Mouse (Mus musculus) CD4-positive helper T cell, adult 2 months (primary cell): ENCODE results near the gene Fam186a.
A peak's percentile ranks its signal among the peaks of the same experiment; 100 is the strongest.
"Not testable (repeated sequence)": the region's sequence is repeated elsewhere in the genome, so short reads cannot be mapped to it uniquely, and the experiment has no call there.

Source experiments
- DNase-seq: peaks from one replicate; pipeline ENCODE4 v3.0.0-alpha.2; 2012; ENCODE audit warnings: low read depth, missing footprints, low spot score

The Fam186a gene

GRCm38 (mm10) chr15:99966961-99967360, at the start of gene Fam186a:
Gene Fam186a (minus strand): TSS chr15:99967061.
- DNase-seq, result no peak

DNA sequence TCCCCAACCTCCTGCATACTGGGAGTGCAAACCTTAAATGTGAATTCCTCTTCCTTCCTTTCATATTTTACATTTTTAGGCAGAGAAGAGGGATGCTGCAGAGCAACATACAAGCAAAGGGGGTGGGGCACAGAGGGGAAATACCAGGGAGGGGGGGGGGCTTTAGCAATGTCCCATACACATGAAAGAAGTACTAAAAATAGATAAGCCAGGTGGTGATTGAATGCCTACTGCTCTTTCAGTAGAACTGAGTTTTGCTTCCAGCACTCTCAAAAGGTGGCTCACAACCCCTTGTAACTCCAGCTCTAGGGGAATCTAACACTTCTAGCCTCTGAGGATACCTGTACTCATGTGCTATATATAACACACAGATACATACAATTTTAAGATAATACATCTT, 39.3 kb upstream of the Fam186a start:
- DNase-seq, result no peak

- DNase-seq, result no peak
Measured at GRCm38 (mm10) chr15:100004677-100005273, 37.9 kb upstream of the Fam186a start.

DNA sequence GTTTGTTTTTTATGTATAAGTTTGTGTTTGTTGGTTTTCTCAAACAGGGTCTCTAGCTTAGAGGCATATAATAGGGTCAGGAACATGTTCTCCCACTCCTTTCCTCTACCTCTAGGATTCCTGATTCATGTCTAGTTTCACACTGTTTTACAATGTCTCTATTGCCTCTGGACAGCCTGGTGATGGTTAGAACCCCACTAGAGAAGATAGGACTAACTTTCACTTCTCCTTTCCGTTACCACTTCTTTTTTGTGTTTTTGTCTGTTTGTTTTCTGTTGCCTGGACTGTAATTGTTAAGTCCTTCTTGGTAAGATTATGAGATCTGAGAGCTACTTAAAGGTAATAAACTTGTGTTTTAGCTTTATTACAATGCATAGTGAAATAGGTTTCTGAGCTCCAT, 32.5 kb upstream of the Fam186a start:
- no peak for DNase-seq

- no peak for DNase-seq
Measured at GRCm38 (mm10) chr15:99997114-99997804, 30.4 kb upstream of the Fam186a start.

- DNase-seq, result no peak
Measured at GRCm38 (mm10) chr15:99993100-99993499, 26.2 kb upstream of the Fam186a start.

- no peak for DNase-seq
Measured at GRCm38 (mm10) chr15:99979715-99980114, 12.9 kb upstream of the Fam186a start.

DNA sequence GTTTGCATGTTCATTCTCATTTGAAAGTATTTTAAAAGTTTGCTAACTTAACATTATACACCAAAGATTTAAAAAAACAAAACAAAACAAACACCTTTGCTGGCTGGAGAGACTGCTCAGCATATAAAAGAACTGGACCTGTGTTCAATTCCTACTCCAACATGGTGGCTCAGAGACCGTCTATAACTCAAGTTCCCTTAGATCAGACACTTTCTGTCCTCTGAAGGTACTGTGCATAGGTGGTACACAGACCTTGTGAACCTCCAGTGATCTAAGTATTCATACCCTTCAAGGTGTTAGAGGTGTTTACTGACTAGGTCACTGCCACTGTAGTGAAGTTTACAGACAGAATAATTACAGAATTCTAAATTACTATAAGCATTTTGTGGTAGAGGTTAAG, 12.4 kb upstream of the Fam186a start:
- no peak for DNase-seq

GRCm38 (mm10) chr15:99976121-99976520, 9.3 kb upstream of the Fam186a start:
- not testable (repeated sequence) for DNase-seq

- DNase-seq, result no peak
Measured at GRCm38 (mm10) chr15:99974476-99975220, 7.8 kb upstream of the Fam186a start.

DNA sequence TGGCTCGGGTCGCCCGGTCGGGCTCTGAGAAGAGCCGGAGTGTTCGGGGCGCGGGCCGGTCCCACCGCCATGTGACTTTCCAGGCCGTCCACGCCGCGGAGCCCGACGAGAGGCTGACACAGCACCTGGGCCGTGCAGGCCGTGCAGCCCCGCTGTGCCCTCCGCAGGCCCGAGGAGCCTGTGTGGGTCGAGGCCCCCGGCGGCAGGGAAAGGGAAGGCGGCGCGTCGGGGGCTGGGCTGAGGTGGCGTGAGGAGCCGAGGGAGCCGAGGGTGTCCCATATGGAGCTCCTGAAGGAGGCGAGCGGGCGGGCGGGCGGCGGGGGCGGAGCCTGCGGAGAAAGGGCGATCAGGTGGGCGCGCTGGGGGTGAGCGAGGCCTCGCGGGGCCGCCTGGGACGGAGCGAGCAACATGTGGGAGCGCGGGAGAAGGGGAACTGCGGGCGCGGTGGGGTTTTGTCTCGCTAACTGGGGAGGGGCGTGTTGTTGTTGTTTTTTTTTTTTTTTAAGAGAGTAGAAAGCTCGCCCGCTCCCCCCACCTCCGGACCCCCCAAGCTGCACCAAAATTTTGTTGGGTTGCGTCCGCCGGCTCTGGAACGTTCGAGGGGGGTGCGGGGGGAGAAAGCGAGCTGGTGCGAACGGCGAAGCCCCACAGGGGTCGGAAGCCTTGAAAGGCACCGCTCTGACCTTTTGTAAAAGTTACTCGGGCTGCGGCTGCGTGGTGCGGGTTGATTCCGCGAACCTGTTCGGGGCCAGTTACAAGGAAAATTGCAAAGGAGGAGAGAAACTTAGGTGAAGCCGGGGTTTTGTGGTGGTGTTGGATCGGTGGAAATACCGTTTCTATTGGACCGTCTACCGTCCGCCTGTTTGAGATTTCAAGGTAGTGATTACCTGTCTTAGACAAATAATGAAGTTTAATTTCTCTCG, 6.4 kb upstream of the Fam186a start:
- peak; percentile 47 for DNase-seq

DNA sequence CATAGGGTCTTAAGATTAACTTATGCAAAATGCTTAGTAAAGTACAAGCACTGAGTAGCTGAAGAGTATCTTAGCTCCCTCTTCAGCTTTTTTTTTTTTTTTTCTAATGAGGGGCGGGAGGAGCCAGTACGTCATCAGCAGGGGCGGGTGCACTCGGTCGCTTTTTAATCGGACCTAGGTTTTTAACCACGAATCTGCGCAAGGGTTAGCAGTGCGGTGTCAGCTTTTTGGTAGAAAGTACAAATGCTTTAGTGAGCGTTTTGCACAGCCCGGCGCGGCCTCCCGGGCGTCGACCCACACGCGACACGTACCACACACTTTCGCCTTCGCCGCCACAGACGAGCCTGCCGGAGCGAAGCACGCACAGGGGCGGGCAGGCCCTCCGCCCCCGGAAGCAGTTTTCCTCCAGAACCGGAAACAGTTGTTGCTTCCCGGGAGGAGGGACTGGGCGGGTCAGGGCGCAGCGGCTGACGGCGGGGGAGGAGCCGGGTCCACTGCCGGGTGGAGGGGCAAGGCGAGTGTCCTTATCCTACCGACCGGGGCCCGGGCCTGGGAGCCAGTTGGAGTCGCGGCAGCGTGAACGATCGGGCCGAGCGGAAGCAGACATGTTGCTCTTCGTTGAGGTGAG, 5.6 kb upstream of the Fam186a start:
- DNase-seq, result peak; percentile 97

DNA sequence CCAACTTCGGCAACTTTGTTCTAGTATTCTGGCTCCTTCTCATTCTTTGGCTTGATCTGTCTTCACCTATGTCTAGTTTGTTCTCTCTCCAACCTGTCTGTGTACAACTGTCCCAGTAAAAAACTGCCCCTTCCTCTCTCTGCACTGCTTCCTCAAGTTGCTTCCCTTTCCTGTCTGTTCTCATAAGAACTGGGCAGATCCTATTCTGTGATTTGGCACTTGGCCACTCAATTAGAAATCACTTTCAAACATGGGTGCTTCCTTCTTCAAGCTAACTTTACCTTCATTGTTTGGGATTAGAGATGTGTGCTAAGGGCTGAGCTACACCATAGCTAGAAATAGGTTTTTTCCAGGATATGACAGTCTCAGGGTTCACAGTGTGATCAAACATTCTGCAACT, 3.7 kb upstream of the Fam186a start:
- no peak for DNase-seq

DNA sequence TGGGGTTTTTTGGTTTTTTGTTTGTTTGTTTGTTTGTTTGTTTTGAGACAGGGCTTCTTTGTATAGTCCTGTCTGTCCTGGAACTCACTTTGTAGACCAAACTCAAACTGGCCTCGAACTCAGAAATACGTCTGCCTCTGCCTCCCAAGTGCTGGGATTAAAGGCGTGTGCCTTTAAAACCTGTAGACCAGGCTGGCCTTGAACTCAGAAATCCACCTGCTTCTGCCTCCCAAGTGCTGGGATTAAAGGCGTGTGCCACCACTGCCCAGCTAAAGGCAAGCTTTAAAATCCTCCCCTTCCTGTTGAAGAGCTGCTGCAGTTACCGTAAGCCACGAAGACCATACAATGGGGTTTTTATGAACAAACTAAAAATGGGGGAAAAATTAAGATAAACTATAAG, 2.9 kb upstream of the Fam186a start, which contains the start of gene Larp4:
Larp4 (plus strand) TSS at position 301 of the 400 bp plus-strand sequence.
- DNase-seq, result not testable (repeated sequence)

DNA sequence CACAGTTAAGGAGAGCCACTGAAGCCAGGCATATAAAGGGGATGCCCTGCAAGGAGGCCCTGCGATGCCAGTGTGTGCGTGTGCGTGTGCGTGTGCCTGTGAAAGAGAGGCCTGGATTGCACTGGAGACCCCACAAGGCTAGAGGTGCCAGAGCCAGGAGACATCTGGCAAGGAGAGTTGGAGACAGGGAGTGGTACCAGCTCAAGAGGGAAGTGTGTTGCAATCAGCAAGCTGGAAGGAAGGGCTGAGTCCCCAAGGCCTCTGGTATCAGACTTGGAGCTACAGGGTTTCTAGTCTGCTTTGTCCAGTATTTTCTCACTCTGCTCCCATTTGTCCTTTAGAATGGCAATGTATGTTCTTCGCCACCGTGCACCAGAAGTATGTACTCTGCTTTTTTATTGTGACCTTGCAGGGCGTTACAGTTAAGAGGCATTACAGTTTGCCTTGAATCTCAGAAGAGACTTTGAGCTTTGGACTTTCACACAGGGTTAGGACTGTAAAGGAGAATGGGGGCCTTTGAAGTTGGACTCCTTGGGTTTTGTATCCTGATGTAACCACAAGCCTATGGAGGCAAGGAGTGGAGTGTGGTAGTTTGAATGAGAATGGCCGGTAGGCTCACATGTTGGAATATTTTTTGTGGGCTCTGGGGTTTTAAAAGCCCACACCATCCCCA, 1.6 kb downstream of the Fam186a start:
- DNase-seq, result no peak

DNA sequence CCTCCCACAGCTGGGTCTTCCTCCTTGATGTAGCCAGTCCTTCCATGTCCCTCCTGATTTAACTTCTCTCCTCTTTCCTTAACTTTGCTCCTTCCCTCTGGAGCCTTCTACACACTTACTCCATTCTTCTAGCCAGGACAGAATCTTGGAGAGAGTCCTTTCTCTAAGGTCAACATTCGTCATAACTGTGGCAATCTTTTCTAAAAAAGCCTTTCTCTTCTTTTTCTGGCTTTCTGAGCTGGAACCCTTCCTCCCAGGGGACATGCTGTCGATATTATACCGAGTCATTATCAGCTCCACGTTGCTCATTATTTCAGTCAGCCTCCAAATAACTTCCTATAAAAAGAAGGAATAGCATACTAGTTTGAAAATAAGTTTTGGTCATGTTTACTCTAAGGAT, 11.5 kb downstream of the Fam186a start:
- no peak for DNase-seq

- DNase-seq, result no peak
Measured at GRCm38 (mm10) chr15:99940970-99941630, 25.8 kb downstream of the Fam186a start.

DNA sequence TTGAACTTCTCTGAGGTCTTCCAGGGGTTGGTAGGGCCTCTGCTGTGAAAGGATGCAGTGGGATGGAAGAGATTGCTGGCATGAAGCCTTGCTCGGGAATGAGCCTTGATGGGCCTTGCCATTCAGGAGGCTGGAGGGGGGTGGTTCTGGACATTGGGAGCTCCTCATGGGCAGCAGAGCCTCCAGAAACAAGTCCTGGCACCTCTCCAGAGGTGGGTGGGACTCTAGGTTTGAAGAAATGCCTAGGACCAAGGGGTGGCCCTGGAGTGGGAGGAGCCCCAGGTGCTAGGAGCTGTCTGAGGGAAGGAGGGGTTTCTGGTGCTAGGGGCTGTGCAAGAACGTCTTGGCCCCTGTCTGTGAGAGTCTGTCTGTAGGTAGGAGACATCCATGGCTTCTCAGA, 26.4 kb downstream of the Fam186a start:
- no peak for DNase-seq

GRCm38 (mm10) chr15:99937841-99938240, 29.0 kb downstream of the Fam186a start:
- DNase-seq, result no peak

GRCm38 (mm10) chr15:99936659-99937058, 30.2 kb downstream of the Fam186a start:
- DNase-seq, result no peak
